Mouse (Mus musculus) retina, postnatal 7 days (tissue): ENCODE measurements around the gene Nup62.
A peak's percentile ranks its signal among the peaks of the same experiment; 100 is the strongest.
"Not testable (repeated sequence)": the region's sequence is repeated elsewhere in the genome, so short reads cannot be mapped to it uniquely, and the experiment has no call there.

Experiments used
- DNase-seq: peaks from one replicate; pipeline ENCODE4 v3.0.0-alpha.2; 2012; ENCODE audit warnings: low read depth, low spot score

Nup62 gene

DNA sequence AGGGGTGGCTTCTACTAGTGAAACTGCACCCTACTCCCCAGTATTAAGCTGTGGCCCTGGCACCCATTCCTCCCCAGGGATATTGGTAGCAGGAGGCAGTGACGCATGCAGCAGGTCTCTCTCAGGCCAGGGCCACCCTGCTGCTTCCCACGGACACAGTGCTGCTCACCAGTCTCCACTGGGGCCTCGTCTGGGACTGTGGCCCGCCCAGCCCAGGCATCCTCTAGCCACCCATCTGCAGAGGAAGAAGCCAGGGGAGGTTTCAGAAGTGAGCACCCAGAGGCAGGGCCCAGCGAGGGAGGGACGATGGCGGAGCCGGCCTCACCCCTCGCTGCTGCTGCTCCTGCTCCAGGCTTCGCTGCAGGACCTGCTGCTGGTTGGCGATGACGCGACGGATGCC lies 47.3 kb downstream of the Nup62 start:
- DNase-seq, result no peak

DNA sequence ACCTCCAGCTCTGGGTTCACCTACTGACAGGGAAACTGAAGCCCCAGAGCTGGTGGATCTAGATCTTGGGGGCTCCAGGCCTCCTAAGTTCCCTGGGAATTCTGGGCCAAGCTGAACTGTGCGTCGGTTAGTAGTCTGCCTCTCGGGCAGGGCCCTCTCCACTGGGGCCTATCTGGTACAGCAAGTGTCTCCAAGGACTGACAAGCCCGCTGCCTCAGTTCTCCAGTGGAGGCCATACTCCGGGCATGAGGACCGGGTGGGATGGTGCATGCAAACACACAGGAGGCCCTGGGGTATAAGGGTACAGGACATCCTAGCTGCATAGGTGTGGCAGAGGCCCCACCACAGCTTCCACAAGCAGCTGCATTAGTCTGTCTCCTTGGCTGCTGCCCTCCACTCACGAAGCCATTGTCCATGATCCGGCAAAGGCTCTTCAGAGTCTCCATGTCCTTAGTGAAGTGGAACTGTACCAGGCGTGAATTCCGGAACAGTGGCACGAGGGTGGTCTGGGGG lies 48.1 kb downstream of the Nup62 start:
- DNase-seq, result no peak

DNA sequence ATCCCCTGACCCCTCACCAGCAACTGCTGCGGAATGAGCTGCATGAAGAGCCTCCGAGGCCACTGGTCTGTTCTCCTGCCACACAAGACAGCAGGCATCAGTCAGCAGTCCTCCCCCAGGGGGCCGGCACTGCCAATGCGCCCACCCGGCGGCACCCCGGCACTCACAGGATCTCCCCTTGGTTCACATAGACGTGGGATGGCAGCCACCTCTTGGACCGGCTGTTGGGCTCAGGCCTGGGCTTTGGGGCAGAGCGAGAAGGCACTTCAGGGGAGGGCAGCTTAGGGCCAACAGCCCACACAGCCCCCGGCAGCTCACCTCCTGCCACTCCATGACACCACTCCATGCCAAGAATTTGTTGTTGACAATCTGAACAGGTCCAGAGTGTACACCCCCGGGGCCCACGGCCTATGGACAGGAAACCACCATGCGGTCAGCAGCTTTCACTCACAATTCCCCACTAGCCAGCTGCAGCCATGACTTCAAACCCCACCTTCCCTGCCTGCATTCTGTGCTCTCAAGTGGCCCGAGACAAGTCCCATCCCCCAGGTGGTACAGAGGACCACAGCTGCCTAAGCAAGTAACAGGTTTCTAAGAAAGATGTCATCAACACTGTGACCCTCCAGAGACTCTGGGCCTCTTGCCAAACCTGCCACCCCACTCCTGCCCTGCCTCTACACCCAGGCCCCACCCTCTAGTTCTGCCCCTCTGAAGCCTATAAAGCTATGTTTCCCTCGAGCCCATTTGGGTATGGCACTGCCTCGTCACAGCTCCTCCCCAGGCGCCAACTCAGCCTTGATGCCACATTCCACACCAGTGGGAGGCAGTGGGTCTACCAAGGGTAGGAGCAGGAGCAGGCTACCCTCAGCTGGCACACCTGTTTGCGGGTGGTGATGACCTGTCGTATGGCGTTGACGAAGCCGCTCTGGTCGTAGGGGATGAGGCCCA lies 49.0 kb downstream of the Nup62 start:
- no peak for DNase-seq

DNA sequence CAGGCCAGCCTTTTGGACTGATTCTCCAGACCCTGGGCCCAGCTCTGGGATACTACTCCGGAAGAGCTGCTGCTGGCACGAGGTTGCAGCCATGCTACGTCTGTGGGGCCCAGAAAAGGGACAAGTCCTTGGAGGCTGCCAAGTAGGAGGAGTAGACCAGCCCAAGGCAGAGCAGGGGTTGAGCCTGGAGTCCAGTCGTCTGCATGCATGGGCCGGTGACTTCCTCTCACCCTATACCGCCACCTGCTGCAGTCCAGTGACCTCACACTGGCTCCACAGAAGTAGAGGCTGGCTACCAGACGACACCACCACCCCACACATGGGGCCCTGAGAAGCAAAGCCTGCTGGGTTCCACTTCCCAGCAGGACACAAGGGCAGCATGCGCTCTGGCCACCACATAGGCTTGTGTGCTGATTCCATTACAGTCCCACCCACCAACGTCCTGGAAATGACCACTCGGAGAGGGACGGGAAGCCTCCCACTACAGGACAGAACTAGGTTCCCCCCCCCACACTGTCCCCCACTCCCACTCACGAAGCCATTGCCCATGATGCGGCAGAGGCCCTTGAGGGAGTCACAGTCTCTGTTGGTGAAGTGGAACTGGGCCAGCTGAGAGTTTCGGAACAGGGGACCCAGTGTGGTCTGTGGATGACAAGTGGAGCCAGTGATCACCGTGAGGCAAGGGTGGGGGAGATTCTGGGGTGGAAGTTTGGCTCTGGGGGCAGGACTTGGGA lies 50.6 kb downstream of the Nup62 start:
- no peak for DNase-seq

DNA sequence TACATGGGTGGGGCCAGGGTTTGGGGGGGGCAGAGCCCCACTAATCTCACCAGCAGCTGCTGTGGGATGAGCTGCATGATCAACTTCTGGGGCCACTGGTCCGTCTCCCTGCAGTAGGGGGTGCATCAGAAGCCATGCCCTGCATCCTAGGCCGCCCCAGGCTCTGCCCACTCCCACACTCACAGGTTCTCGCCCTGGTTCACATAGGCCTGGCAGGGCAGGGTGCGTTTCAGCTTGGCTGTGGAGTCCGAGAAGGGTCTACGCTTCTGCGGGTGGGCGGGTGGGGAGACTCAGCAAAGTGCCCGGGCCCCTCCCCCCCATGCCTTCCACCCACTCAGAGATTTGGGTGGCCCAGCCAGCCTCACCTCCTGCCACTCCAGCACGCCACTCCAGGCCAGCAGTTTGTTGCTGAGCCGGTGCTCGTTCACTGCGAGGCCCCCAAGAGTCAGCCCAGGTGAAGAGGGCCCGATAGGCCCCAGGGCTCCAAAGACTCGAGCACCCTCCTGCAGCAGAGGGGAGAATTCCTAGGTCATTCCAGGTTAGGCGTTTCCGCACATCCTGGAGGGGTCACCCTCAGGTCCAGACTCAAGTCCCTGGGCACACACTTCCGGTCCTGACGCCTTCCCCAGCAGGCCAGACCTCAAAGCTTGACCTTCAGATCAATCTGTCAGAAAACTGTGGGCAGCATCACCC lies 51.3 kb downstream of the Nup62 start:
- DNase-seq, result no peak

DNA sequence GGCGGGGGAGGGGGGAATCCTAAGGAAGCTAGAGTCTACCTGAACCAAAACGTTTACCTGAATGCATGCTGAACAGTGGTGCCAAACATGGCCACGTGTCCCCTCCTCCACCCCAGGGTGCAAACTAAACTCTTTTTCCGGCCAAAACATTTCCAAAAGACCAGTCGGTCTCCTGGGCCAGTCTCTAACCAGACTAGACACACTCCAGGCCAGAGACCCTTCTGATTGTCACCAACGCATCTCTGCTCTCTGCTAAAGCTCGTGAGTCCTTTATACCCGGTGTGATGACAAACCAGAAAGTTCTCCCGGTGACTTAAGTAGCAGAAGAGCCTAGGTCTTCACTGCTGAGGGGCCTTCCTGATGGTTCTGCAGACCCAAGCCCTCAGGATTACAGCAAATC lies 51.9 kb downstream of the Nup62 start:
- DNase-seq, result no peak

DNA sequence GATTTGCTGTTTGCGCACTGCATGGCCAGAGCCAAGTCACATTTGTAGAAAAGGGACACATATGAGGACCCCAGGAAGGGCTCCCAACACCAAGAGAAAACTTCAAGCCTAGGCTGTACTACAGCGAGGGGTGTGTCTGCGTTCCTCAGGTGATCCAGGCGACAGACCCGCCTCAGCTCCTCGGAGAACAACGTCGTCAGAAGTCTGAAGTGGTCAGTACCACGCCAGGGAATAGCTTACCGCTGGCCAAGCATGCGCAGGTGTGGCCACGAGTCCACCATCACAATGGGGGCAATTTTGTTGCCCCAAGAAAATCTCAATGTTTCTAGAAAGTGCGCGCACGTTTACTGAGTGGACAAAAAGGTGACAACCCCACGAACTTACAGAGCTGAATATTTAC lies 52.6 kb downstream of the Nup62 start:
- no peak for DNase-seq

DNA sequence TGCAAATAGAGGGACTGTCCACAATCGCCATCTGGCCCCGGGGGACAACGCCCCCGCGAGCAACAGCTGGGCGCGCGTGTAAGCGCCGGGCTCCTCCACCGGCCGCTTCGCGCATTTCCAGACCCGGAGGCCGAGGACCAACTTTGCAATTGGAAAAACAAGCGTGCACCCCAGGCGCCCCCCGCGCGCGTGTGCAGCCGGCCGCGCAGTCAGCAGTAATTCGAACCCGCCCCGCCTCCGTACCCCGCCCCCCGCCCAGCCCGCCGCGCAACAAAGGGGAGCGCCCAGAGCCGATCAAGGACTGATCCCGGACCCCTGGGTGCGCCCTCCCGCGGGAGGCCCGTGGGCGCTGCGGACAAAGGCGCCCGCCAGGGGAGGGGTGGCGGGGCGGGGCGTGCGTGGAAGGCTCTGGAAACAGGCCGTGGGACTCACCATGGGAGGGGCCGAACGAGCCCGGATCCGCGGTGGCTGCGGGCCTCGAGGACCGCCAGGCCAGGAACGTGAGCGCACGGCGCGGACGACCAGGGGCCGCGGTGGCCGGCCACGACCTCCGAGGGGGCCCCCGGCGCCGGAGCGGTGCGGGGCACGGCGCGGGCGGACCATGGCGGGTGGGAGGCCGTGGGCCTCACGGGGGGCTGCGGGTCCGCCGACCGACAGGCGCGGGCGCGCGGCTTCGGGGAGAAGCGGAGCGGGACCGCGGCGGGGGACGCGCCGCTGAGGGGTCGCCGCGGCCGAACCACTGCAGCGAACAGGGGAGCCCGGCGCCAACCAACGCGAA lies 53.2 kb downstream of the Nup62 start:
- DNase-seq, result peak; percentile 58

DNA sequence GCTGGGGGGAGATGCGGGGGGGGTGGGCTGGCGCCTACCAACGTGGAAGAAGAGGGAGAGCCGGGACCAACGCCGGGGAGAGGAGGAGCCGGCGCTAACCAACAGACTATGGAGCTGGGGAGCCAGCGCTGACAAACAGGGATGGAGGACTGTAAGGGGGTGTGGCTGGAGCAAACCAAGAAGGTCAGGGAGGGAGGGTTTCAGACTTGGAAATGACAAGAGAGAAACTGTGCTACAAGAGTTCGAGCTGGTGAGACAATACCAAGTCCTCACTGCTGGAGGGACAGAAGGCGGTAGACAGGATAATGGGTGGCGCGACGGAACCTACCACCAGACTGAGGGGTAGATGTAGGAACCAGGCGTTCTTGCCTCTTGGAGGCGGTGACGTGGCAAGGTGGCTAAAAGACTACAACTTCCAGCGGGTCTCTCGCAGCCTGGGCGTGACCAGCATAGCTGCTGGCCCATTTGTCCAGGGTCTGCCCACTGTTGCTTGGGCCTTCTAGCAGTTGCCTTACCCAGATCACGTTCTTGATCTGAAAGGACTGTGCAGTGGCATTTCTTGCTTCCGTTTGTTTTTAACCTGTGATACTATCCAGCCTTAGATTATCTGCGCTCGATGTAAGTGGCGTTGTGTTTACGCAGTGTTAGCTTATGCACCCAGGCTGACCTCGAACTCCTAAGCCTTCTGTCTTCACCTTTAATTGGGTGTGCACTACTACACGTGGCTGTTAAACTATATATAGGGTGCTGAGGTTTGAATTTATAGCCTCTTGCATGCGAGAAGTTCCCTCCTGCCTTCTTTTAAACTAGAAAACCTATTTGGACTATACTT lies 54.0 kb downstream of the Nup62 start, which contains the start of gene Ptov1:
Ptov1 (minus strand) TSS at position 92 of the 832 bp plus-strand sequence.
- DNase-seq, result peak; percentile 91

DNA sequence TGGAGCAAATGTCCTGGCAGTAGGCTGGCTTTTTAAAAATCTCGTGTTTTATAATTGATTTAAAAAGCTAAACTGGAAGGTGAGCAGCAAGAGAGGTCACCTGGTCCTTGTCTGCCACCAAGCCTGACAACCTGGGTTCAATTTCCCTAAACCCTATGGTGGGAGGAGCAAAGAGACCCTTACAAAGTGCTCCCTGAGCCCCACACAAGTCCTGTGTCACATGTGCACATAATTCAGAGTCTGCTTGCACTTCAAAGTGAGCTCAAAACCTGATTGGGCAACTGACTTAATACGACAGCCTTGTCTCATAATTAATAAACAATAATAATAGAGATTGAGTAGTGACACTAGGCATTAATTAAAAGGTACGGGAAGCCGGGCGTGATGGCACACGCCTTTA lies 54.7 kb downstream of the Nup62 start:
- no peak for DNase-seq

DNA sequence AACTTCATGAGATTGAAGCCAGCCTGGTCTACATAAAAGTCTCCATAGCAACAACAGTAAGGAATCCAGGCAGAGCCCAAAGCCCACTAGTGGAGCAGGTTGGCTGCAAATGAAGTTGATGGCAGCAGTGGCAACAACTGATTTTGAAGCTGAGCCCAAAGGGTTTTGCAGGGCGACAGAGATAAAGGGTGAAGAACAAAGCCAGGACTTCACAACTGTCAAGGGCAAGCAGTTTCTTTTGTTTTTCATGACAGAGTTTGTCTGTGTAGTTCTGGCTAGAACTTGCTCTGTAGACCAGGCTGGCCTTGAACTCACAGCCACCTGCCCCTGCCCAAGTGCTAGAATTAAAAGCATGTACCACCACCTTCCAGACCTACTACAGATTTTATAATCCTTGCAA lies 55.3 kb downstream of the Nup62 start:
- DNase-seq, result no peak

DNA sequence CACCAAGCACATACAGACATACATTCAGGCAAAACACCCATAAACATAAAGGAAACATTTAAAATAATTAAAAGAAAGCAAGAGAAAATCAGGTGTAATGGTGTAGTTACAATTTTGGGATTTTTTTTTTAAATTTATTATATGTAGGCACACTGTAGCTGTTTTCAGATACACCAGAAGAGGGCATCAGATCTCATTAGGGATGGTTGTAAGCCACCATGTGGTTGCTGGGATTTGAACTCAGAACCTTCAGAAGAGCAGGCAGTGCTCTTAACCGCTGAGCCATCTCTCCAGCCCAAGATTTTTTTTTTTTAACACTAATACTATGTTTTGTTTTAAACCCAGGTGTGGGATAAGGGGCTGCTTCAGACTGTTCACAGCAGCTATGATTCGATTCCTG lies 55.9 kb downstream of the Nup62 start:
- not testable (repeated sequence) for DNase-seq

DNA sequence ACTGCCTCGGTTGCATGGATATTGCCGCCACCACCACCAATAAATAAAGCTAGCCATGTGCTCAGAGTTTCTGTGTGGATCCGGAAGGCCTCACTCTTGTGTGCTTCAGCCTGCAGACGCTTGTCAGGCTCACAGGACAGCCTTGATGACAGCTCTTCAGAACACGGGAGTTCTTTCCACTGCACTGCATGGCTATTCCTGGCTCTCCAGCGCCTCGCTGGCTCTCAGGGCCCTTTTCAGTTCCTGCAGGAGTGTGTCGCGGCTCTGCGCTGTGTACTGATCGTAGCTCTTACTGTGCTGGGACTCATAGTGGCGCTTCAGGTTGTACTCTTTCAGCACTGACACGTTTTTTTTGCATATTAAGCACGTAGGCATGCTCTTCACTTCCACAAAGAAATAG lies 61.9 kb downstream of the Nup62 start:
- no peak for DNase-seq
